Mouse (Mus musculus): Measurements from ENCODE around the gene Esrra. TPM values are rescaled to one million over a fixed set of nuclear protein-coding genes. Genes with fewer than 3 reads are reported as not detected.

Gene Esrra
- polyA plus RNA-seq, 1 experiment from 2014 or later, result 20.8 TPM

- H3K27ac ChIP-seq (replicated peaks), result peak overlapping the region; percentile 95
- H3K27me3 ChIP-seq (ENCODE audit: control insufficient read depth, insufficient read depth, low read length), result no peaks in the 10 kb centered on the region
- 39% methylated on average over 8 of the region's 8 CpGs for WGBS
- peak overlapping the region; percentile 75 for H3K4me3 ChIP-seq (ENCODE audit: low read depth, low read length)
- DNase-seq (ENCODE audit: low spot score) (peak; percentile 53), ATAC-seq (ENCODE audit: low FRiP score, low TSS enrichment) (no peak)
- peak overlapping the region; percentile 79 for H3K9ac ChIP-seq (ENCODE audit: low read length)
- H3K4me1 ChIP-seq (replicated peaks; ENCODE audit: control insufficient read depth, insufficient read depth), result peaks cover 10% of the 10 kb centered on the region
- no peaks in the 10 kb centered on the region for H3K36me3 ChIP-seq (ENCODE audit: control insufficient read depth, insufficient read depth, low read length)
- no peaks in the 10 kb centered on the region for H3K9me3 ChIP-seq (ENCODE audit: control insufficient read depth, low read length)
- peak overlapping the region; percentile 87 for H3K4me2 ChIP-seq (replicated peaks; ENCODE audit: low read depth)
- TF ChIP-seq EP300 (optimal IDR thresholded peaks at IDR 0.05), result no peak
- TF ChIP-seq CTCF (IDR thresholded peaks at IDR 0.05; ENCODE audit: low read depth), result no peak
Measured at GRCm38 (mm10) chr19:6919876-6920740, 1.5 kb downstream of the Esrra start.

DNA sequence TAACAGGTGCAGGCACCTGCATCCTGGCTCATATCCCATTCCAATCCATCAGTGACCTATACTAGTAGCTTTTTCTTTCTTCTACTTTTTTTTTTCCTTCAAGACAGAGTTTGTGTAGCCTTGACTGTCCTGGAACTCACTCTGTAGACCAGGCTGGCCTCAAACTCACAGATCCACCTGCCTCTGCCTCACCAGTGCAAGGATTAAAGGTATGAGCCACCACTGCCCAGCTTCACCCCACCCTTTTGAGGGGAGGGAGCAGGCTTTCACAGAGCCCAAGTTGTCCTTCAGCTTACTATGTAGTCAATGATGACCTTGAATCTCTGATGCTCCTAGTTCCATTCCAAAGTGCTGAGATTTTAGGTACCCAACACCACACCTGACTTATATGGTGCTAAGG is 2.2 kb downstream of the Esrra start:
- DNase-seq (ENCODE audit: low spot score), result peak; percentile 13
- H3K27ac ChIP-seq (replicated peaks), result no peak overlapping the region
- no peaks in the 10 kb centered on the region for H3K36me3 ChIP-seq (ENCODE audit: control insufficient read depth, insufficient read depth, low read length)
- no peaks in the 10 kb centered on the region for H3K27me3 ChIP-seq (ENCODE audit: control insufficient read depth, insufficient read depth, low read length)
- ATAC-seq (ENCODE audit: low FRiP score, low TSS enrichment), result no peak
- H3K4me2 ChIP-seq (replicated peaks; ENCODE audit: low read depth), result no peak overlapping the region
- TF ChIP-seq CTCF (IDR thresholded peaks at IDR 0.05; ENCODE audit: low read depth) (no peak), EP300 (optimal IDR thresholded peaks at IDR 0.05) (no peak)
- H3K9me3 ChIP-seq (ENCODE audit: control insufficient read depth, low read length), result no peaks in the 10 kb centered on the region
- H3K9ac ChIP-seq (ENCODE audit: low read length), result no peak overlapping the region
- H3K4me1 ChIP-seq (replicated peaks; ENCODE audit: control insufficient read depth, insufficient read depth), result peaks cover 7% of the 10 kb centered on the region; the same call in 1 of the 2 replicates
- no peak overlapping the region for H3K4me3 ChIP-seq (ENCODE audit: low read depth, low read length)

- Histone ChIP-seq H3K27ac (replicated peaks) (no peak overlapping the region), H3K4me1 (replicated peaks; ENCODE audit: control insufficient read depth, insufficient read depth) (peaks cover 7% of the 10 kb centered on the region; the same call in 1 of the 2 replicates), H3K27me3 (ENCODE audit: control insufficient read depth, insufficient read depth, low read length) (no peaks in the 10 kb centered on the region), H3K36me3 (ENCODE audit: control insufficient read depth, insufficient read depth, low read length) (no peaks in the 10 kb centered on the region), H3K4me2 (replicated peaks; ENCODE audit: low read depth) (no peak overlapping the region), H3K4me3 (ENCODE audit: low read depth, low read length) (no peak overlapping the region), H3K9ac (ENCODE audit: low read length) (no peak overlapping the region), H3K9me3 (ENCODE audit: control insufficient read depth, low read length) (no peaks in the 10 kb centered on the region)
- peak; percentile 15 for DNase-seq (ENCODE audit: low spot score)
- 78% methylated on average over 4 of the region's 4 CpGs for WGBS
- no peak for ATAC-seq (ENCODE audit: low FRiP score, low TSS enrichment)
- TF ChIP-seq CTCF (IDR thresholded peaks at IDR 0.05; ENCODE audit: low read depth) (no peak), EP300 (optimal IDR thresholded peaks at IDR 0.05) (no peak)
Measured at GRCm38 (mm10) chr19:6918321-6918720, 3.3 kb downstream of the Esrra start.

- Histone ChIP-seq H3K4me2 (replicated peaks; ENCODE audit: low read depth) (no peak overlapping the region), H3K4me3 (ENCODE audit: low read depth, low read length) (no peak overlapping the region), H3K9me3 (ENCODE audit: control insufficient read depth, low read length) (no peaks in the 10 kb centered on the region), H3K9ac (ENCODE audit: low read length) (no peak overlapping the region), H3K4me1 (replicated peaks; ENCODE audit: control insufficient read depth, insufficient read depth) (peaks cover 3% of the 10 kb centered on the region; the same call in 1 of the 2 replicates), H3K27me3 (ENCODE audit: control insufficient read depth, insufficient read depth, low read length) (no peaks in the 10 kb centered on the region), H3K36me3 (ENCODE audit: control insufficient read depth, insufficient read depth, low read length) (peaks cover 11% of the 10 kb centered on the region), H3K27ac (replicated peaks) (no peak overlapping the region)
- WGBS, result 62% methylated on average over 4 of the region's 4 CpGs
- no peak for DNase-seq (ENCODE audit: low spot score)
- no peak for ATAC-seq (ENCODE audit: low FRiP score, low TSS enrichment)
- TF ChIP-seq EP300 (optimal IDR thresholded peaks at IDR 0.05), result no peak
- TF ChIP-seq CTCF (IDR thresholded peaks at IDR 0.05; ENCODE audit: low read depth), result no peak
Measured at GRCm38 (mm10) chr19:6916496-6916895, 5.1 kb downstream of the Esrra start.

GRCm38 (mm10) chr19:6915276-6915675 is 6.3 kb downstream of the Esrra start:
- Histone ChIP-seq H3K36me3 (ENCODE audit: control insufficient read depth, insufficient read depth, low read length) (peaks cover 15% of the 10 kb centered on the region), H3K4me1 (replicated peaks; ENCODE audit: control insufficient read depth, insufficient read depth) (peaks cover 3% of the 10 kb centered on the region; the same call in 1 of the 2 replicates), H3K4me3 (ENCODE audit: low read depth, low read length) (no peak overlapping the region), H3K9me3 (ENCODE audit: control insufficient read depth, low read length) (no peaks in the 10 kb centered on the region), H3K27me3 (ENCODE audit: control insufficient read depth, insufficient read depth, low read length) (no peaks in the 10 kb centered on the region), H3K4me2 (replicated peaks; ENCODE audit: low read depth) (no peak overlapping the region), H3K9ac (ENCODE audit: low read length) (no peak overlapping the region), H3K27ac (replicated peaks) (no peak overlapping the region)
- TF ChIP-seq EP300 (optimal IDR thresholded peaks at IDR 0.05) (no peak), CTCF (IDR thresholded peaks at IDR 0.05; ENCODE audit: low read depth) (no peak)
- ATAC-seq (ENCODE audit: low FRiP score, low TSS enrichment) (no peak), DNase-seq (ENCODE audit: low spot score) (no peak)
- WGBS, result 79% methylated on average over 4 of the region's 4 CpGs

DNA sequence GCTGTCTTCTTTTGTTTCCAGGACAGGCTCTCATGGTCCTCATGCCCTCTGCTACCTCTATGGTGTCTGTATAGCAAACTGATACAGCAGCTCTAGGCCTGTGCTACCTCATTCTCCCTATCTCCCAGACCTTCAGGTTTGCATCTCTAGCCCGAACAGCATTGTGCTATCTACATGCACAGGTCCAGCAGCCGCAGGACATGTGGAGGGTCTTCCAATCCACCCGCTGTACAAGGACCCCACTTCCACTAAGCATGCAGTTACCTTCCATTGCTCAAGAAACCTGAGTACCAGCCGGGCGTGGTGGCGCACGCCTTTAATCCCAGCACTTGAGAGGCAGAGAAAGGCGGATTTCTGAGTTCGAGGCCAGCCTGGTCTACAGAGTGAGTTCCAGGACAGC is 7.1 kb downstream of the Esrra start:
- ATAC-seq (ENCODE audit: low FRiP score, low TSS enrichment) (no peak), DNase-seq (ENCODE audit: low spot score) (no peak)
- Histone ChIP-seq H3K27me3 (ENCODE audit: control insufficient read depth, insufficient read depth, low read length) (no peaks in the 10 kb centered on the region), H3K9me3 (ENCODE audit: control insufficient read depth, low read length) (no peaks in the 10 kb centered on the region), H3K36me3 (ENCODE audit: control insufficient read depth, insufficient read depth, low read length) (peaks cover 15% of the 10 kb centered on the region), H3K4me1 (replicated peaks; ENCODE audit: control insufficient read depth, insufficient read depth) (no peaks in the 10 kb centered on the region), H3K4me3 (ENCODE audit: low read depth, low read length) (no peak overlapping the region), H3K27ac (replicated peaks) (0 out of 2 replicates have a peak overlapping the region, but pooled peaks have one; percentile 18), H3K4me2 (replicated peaks; ENCODE audit: low read depth) (no peak overlapping the region), H3K9ac (ENCODE audit: low read length) (no peak overlapping the region)
- WGBS, result 93% methylated on average over 9 of the region's 9 CpGs
- no peak for TF ChIP-seq CTCF (IDR thresholded peaks at IDR 0.05; ENCODE audit: low read depth)
- no peak for TF ChIP-seq EP300 (optimal IDR thresholded peaks at IDR 0.05)

Data from stomach, postnatal 0 days (tissue).